Mouse (Mus musculus): Measurements from ENCODE around the gene E2f1.

E2f1 gene

GRCm38 (mm10) chr2:154569836-154570286 lies at the start of gene E2f1:
Gene E2f1 (minus strand): TSS chr2:154569892.
- DNase-seq: peak; percentile 95

- no peak for DNase-seq
Observed at GRCm38 (mm10) chr2:154617061-154617460, 47.4 kb upstream of the E2f1 start.

- DNase-seq: no peak
Observed at GRCm38 (mm10) chr2:154615674-154616073, 46.0 kb upstream of the E2f1 start.

- no peak for DNase-seq
Observed at GRCm38 (mm10) chr2:154614841-154615576, 45.3 kb upstream of the E2f1 start.

- DNase-seq: peak; percentile 89
Observed at GRCm38 (mm10) chr2:154613118-154614115, 43.7 kb upstream of the E2f1 start, which contains the start of the genes Zfp341 and 4930519P11Rik. Gene Zfp341 (plus strand): TSS chr2:154613297. Gene 4930519P11Rik (minus strand): TSS chr2:154613437.

- no peak for DNase-seq
Observed at GRCm38 (mm10) chr2:154609050-154609767, 39.5 kb upstream of the E2f1 start.

- DNase-seq: no peak
Observed at GRCm38 (mm10) chr2:154606965-154607364, 37.3 kb upstream of the E2f1 start.

- DNase-seq: no peak
Observed at GRCm38 (mm10) chr2:154604156-154604555, 34.5 kb upstream of the E2f1 start.

GRCm38 (mm10) chr2:154603638-154604153 lies 34.0 kb upstream of the E2f1 start, which contains the start of gene Pxmp4:
Gene Pxmp4 (minus strand): TSS chr2:154603708.
- DNase-seq: peak; percentile 99

- no peak for DNase-seq
Observed at GRCm38 (mm10) chr2:154603007-154603637, 33.4 kb upstream of the E2f1 start.

- DNase-seq: no peak
Observed at GRCm38 (mm10) chr2:154601324-154601723, 31.6 kb upstream of the E2f1 start.

- DNase-seq: no peak
Observed at GRCm38 (mm10) chr2:154600586-154600985, 30.9 kb upstream of the E2f1 start.

- no peak for DNase-seq
Observed at GRCm38 (mm10) chr2:154597399-154597798, 27.7 kb upstream of the E2f1 start.

- no peak for DNase-seq
Observed at GRCm38 (mm10) chr2:154595775-154596174, 26.1 kb upstream of the E2f1 start.

GRCm38 (mm10) chr2:154593025-154593424 lies 23.3 kb upstream of the E2f1 start:
- peak; percentile 46 for DNase-seq

GRCm38 (mm10) chr2:154591239-154591638 lies 21.5 kb upstream of the E2f1 start:
- no peak for DNase-seq

- no peak for DNase-seq
Observed at GRCm38 (mm10) chr2:154589051-154589450, 19.4 kb upstream of the E2f1 start.

GRCm38 (mm10) chr2:154586405-154586804 lies 16.7 kb upstream of the E2f1 start:
- peak; percentile 51 for DNase-seq

GRCm38 (mm10) chr2:154584931-154585601 lies 15.4 kb upstream of the E2f1 start:
- DNase-seq: no peak

GRCm38 (mm10) chr2:154583906-154584872 lies 14.5 kb upstream of the E2f1 start:
- no peak for DNase-seq
